9 mouse cellular contexts compared by ENCODE assay signal in the genomic region with DNA sequence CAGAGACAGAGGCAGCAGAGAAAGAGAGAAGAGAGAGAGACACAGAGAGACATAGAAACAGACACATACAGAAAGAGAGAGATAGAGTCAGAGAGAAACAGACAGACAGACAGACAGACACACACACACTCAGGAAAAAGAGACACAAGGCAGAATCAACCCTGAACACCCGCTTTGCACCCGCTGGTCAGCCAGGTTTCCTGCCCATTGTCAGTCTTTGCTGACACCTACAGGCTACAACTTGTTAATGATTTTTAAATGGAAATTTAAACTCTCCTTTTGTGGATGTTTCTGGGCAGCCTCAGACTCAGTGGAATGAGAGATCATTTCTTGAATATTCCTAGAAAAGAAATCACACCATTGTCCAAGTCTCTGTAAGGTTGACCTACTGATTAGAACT. TPM values are rescaled to one million over a fixed set of nuclear protein-coding genes. Genes with fewer than 3 reads are reported as not detected.
DNase-seq lines count a peak whose midpoint lies in the region; ATAC-seq and TF ChIP-seq lines count a peak whose summit lies in the region.
"Had no signal": no experiment of that assay in that cellular context is flagged by ENCODE, and none has a peak within 500 bp of the region (broad histone marks: within the 10 kb centered on the region; RNA-seq: fewer than 3 reads in every experiment).

No protein-coding gene starts in this region.

- intact Hi-C loops in left cerebral cortex, postnatal 10 days (cut with DNase I): loop anchor here (5.0 kb wide), 1 partner anchor 67 kb away; no protein-coding TSS in a partner anchor

- no peak for ATAC-seq in kidney, embryonic 15.5 days (replicated peaks; ENCODE audit: low FRiP score)

- no peak overlapping the region for H3K4me3 ChIP-seq in kidney, embryonic 15.5 days (replicated peaks)
- H3K4me3 ChIP-seq in MEL (ENCODE audit: control insufficient read depth in 1 of 2, insufficient read depth in 1 of 2, low read depth in 2 of 2, low read length in 2 of 2): no peak overlapping the region
- H3K4me3 ChIP-seq in embryonic facial prominence, embryonic 10.5 days: no peak overlapping the region
- H3K4me3 ChIP-seq: megakaryocyte, embryonic 14.5 days had no signal

- no peak overlapping the region for H3K27ac ChIP-seq in kidney, embryonic 15.5 days
- H3K27ac ChIP-seq in MEL (ENCODE audit: control insufficient read depth, low read depth, low read length): no peak overlapping the region
- no peak overlapping the region for H3K27ac ChIP-seq in embryonic facial prominence, embryonic 10.5 days (replicated peaks)

- H3K36me3 ChIP-seq in kidney, embryonic 15.5 days: no peaks in the 10 kb centered on the region
- H3K36me3 ChIP-seq in MEL (ENCODE audit: control insufficient read depth in 1 of 2, insufficient read depth in 2 of 2, low read length in 2 of 2): peaks cover 0 to 3% of the 10 kb centered on the region in 2 experiments; a peak in 2 of 4 replicates
- H3K36me3 ChIP-seq in embryonic facial prominence, embryonic 10.5 days (replicated peaks): no peaks in the 10 kb centered on the region

- peaks cover 10% of the 10 kb centered on the region for H3K27me3 ChIP-seq in kidney, embryonic 15.5 days
- no peaks in the 10 kb centered on the region for H3K27me3 ChIP-seq in MEL (ENCODE audit: control insufficient read depth in 1 of 2, insufficient read depth in 2 of 2, low read length in 2 of 2)
- peaks cover 8% of the 10 kb centered on the region; the same call in 1 of the 2 replicates for H3K27me3 ChIP-seq in embryonic facial prominence, embryonic 10.5 days (replicated peaks; ENCODE audit: low read depth, poor library complexity, severe bottlenecking)

- no peak for TF ChIP-seq POLR2A in MEL (IDR thresholded peaks at IDR 0.05; ENCODE audit: control insufficient read depth in 1 of 2, insufficient read depth in 1 of 2, low read depth in 1 of 2, low read length in 2 of 2, poor library complexity in 1 of 2)

- H3K4me1 ChIP-seq in kidney, embryonic 15.5 days: 0 out of 2 replicates have a peak, but pooled peaks cover 3% of the 10 kb centered on the region
- H3K4me1 ChIP-seq in MEL (ENCODE audit: control insufficient read depth in 1 of 2, insufficient read depth in 2 of 2, low read length in 2 of 2): peaks cover 2 to 6% of the 10 kb centered on the region in 2 experiments; a peak in 3 of 4 replicates
- H3K4me1 ChIP-seq in embryonic facial prominence, embryonic 10.5 days: no peaks in the 10 kb centered on the region

- H3K9ac ChIP-seq in kidney, embryonic 15.5 days: no peak overlapping the region
- no peak overlapping the region for H3K9ac ChIP-seq in MEL (ENCODE audit: control insufficient read depth, low read depth, low read length, poor library complexity, severe bottlenecking)

- DNase-seq in kidney, adult 11 months: peak; percentile 22
- DNase-seq in CD4-positive helper T cell, adult 2 months (ENCODE audit: low read depth, low spot score): peak; percentile 75
- DNase-seq in MEL (ENCODE audit: low read depth, low spot score): peak; percentile 85
- peak; percentile 44 for DNase-seq in embryonic facial prominence, embryonic 10.5 days (ENCODE audit: low spot score)
- peak; percentile 38 to 52 for DNase-seq in left cerebral cortex, postnatal 10 days (ENCODE audit: extremely low spot score in 1 of 2, low spot score in 2 of 2)
- DNase-seq in right cerebral cortex, postnatal 4 days: peak; percentile 22
- DNase-seq in ovary, postnatal 36 days (ENCODE audit: low spot score): no peak

- peak; percentile 88 for TF ChIP-seq RAD21 in MEL (IDR thresholded peaks at IDR 0.05; ENCODE audit: low read depth, low read length)

- TF ChIP-seq CTCF in MEL (IDR thresholded peaks at IDR 0.05 in 2 of 3, conservative IDR thresholded peaks at IDR 0.05 in 1 of 3; ENCODE audit: control insufficient read depth in 1 of 3, insufficient read depth in 1 of 3, low read depth in 2 of 3, low read length in 3 of 3, poor library complexity in 1 of 3, severe bottlenecking in 1 of 3): peak; percentile 42 to 86 (median 74)

- no peaks in the 10 kb centered on the region for H3K9me3 ChIP-seq in kidney, embryonic 15.5 days (replicated peaks)
- no peaks in the 10 kb centered on the region for H3K9me3 ChIP-seq in MEL (replicated peaks; ENCODE audit: insufficient read depth, low read length)
- H3K9me3 ChIP-seq in embryonic facial prominence, embryonic 10.5 days: peaks cover 11% of the 10 kb centered on the region

- no peak overlapping the region for H3K4me2 ChIP-seq in kidney, embryonic 15.5 days

- WGBS in kidney, embryonic 15.5 days: 0% methylated on average over 2 of the region's 2 CpGs
- WGBS in embryonic facial prominence, embryonic 10.5 days: under 1% methylated on average over 2 of the region's 2 CpGs

- no peaks in the 10 kb centered on the region for H3K79me2 ChIP-seq in MEL (ENCODE audit: control insufficient read depth, insufficient read depth, low read length, poor library complexity)

- TF ChIP-seq EP300 in MEL (IDR thresholded peaks at IDR 0.05; ENCODE audit: low read depth in 1 of 2, low read length in 2 of 2): no peak

TF ChIP-seq in MEL, 35 proteins besides CTCF, POLR2A, EP300 and RAD21:
- TF ChIP-seq GABPA (IDR thresholded peaks at IDR 0.05; ENCODE audit: low read depth, low read length) (no peak), BHLHE40 (IDR thresholded peaks at IDR 0.05; ENCODE audit: borderline replicate concordance, low read depth, low read length) (no peak), SMC3 (IDR thresholded peaks at IDR 0.05; ENCODE audit: low read depth, low read length) (peak; percentile 86), JUND (IDR thresholded peaks at IDR 0.05; ENCODE audit: low read depth, low read length) (peak; percentile 33; the same call in 1 of the 2 replicates), GATA1 (IDR thresholded peaks at IDR 0.05; ENCODE audit: low read depth, low read length) (no peak), SIN3A (IDR thresholded peaks at IDR 0.05; ENCODE audit: low read length) (peak; percentile 60; the same call in 1 of the 2 replicates), TCF12 (IDR thresholded peaks at IDR 0.05; ENCODE audit: low read depth, low read length) (no peak), NRF1 (IDR thresholded peaks at IDR 0.05; ENCODE audit: insufficient read depth, low read depth, low read length, poor library complexity, severe bottlenecking) (no peak), ZC3H11A (IDR thresholded peaks at IDR 0.05; ENCODE audit: low read depth, low read length) (peak; percentile 92)
TF ChIP-seq in MEL: peak in this region for 4.

RNA-seq across cellular contexts. Expression of a gene that starts 16.4 kb away (rescaled TPM):
- 4.9 and 6.0 TPM in 2 replicates for polyA plus RNA-seq in kidney, embryonic 15.5 days (2015; fragmentation: Nextera tagmentation; extraction: Ambion mirVana)
- total RNA-seq in MEL (2012; rRNA removed): not detected in 2 replicates
- under 1 TPM in 1 of 2 experiments, not detected in 1; 0.67 TPM for polyA plus RNA-seq in MEL (2012; ENCODE audit: insufficient read depth in 1 of 2, insufficient read length in 2 of 2, low read depth in 1 of 2, low replicate concordance in 2 of 2, missing spikeins in 1 of 2)
- 0.52 and 0.55 TPM in 2 replicates for polyA plus RNA-seq in embryonic facial prominence, embryonic 10.5 days (2016; fragmentation: Nextera tagmentation; extraction: Ambion mirVana)
- 1 to 10 TPM; 1.2 to 1.8 TPM for total RNA-seq in left cerebral cortex, postnatal 10 days (2021)

RNA-seq across cellular contexts. Expression of a gene that starts 18.1 kb away (rescaled TPM):
- polyA plus RNA-seq in kidney, embryonic 15.5 days (2015; fragmentation: Nextera tagmentation; extraction: Ambion mirVana): 3.5 and 3.8 TPM in 2 replicates
- total RNA-seq in MEL (2012; rRNA removed): 24.6 and 30.7 TPM in 2 replicates
- polyA plus RNA-seq in MEL (2012; ENCODE audit: insufficient read depth in 1 of 2, insufficient read length in 2 of 2, low read depth in 1 of 2, low replicate concordance in 2 of 2, missing spikeins in 1 of 2): 10 to 100 TPM in 1 of 2 experiments, not detected in 1; 46.6 TPM
- 2.8 and 2.9 TPM in 2 replicates for polyA plus RNA-seq in embryonic facial prominence, embryonic 10.5 days (2016; fragmentation: Nextera tagmentation; extraction: Ambion mirVana)
- total RNA-seq in left cerebral cortex, postnatal 10 days (2021): 1 to 10 TPM; 2.7 to 3.3 TPM

RNA-seq across cellular contexts. Expression of a gene that starts 18.3 kb away (rescaled TPM):
- polyA plus RNA-seq in kidney, embryonic 15.5 days (2015; fragmentation: Nextera tagmentation; extraction: Ambion mirVana): 3.0 and 3.2 TPM in 2 replicates
- total RNA-seq in MEL (2012; rRNA removed): 23.3 and 24.9 TPM in 2 replicates
- 10 to 100 TPM in 1 of 2 experiments, not detected in 1; 14.7 TPM for polyA plus RNA-seq in MEL (2012; ENCODE audit: insufficient read depth in 1 of 2, insufficient read length in 2 of 2, low read depth in 1 of 2, low replicate concordance in 2 of 2, missing spikeins in 1 of 2)
- 0.57 and 0.93 TPM in 2 replicates for polyA plus RNA-seq in embryonic facial prominence, embryonic 10.5 days (2016; fragmentation: Nextera tagmentation; extraction: Ambion mirVana)
- total RNA-seq in left cerebral cortex, postnatal 10 days (2021): 1 to 10 TPM in 1 of 2 experiments, under 1 TPM in 1; 0.66 to 2.2 TPM

RNA-seq across cellular contexts. Expression of a gene that starts 26.2 kb away (rescaled TPM):
- polyA plus RNA-seq in kidney, embryonic 15.5 days (2015; fragmentation: Nextera tagmentation; extraction: Ambion mirVana): 22.6 and 25.3 TPM in 2 replicates
- 0.77 and 0.82 TPM in 2 replicates for total RNA-seq in MEL (2012; rRNA removed)
- polyA plus RNA-seq in MEL (2012; ENCODE audit: insufficient read depth in 1 of 2, insufficient read length in 2 of 2, low read depth in 1 of 2, low replicate concordance in 2 of 2, missing spikeins in 1 of 2): 1 to 10 TPM in 1 of 2 experiments, not detected in 1; 1.5 TPM
- polyA plus RNA-seq in embryonic facial prominence, embryonic 10.5 days (2016; fragmentation: Nextera tagmentation; extraction: Ambion mirVana): 0.17 and 0.28 TPM in 2 replicates
- 1 to 10 TPM in 1 of 2 experiments, under 1 TPM in 1; 0.99 to 1.4 TPM for total RNA-seq in left cerebral cortex, postnatal 10 days (2021)

RNA-seq across cellular contexts. Expression of a gene that starts 28.2 kb away (rescaled TPM):
- polyA plus RNA-seq in kidney, embryonic 15.5 days (2015; fragmentation: Nextera tagmentation; extraction: Ambion mirVana): 6.0 and 7.1 TPM in 2 replicates
- total RNA-seq in MEL (2012; rRNA removed): 129 and 144 TPM in 2 replicates
- 100 to 1,000 TPM in 1 of 2 experiments, not detected in 1; 133 TPM for polyA plus RNA-seq in MEL (2012; ENCODE audit: insufficient read depth in 1 of 2, insufficient read length in 2 of 2, low read depth in 1 of 2, low replicate concordance in 2 of 2, missing spikeins in 1 of 2)
- polyA plus RNA-seq in embryonic facial prominence, embryonic 10.5 days (2016; fragmentation: Nextera tagmentation; extraction: Ambion mirVana): 1.3 and 1.7 TPM in 2 replicates
- 1 to 10 TPM; 1.7 TPM for total RNA-seq in left cerebral cortex, postnatal 10 days (2021)
